Mouse (Mus musculus): Measurements from ENCODE around the gene Kif26b. TPM values are rescaled to one million over a fixed set of nuclear protein-coding genes. Genes with fewer than 3 reads are reported as not detected.

Gene Kif26b
- total RNA-seq, 2 experiments from 2014 or later = 4.2 to 4.4 TPM

GRCm38 (mm10) chr1:178575706-178576105 lies 46.8 kb downstream of the Kif26b start:
- intact Hi-C loops (cut with DNase I) = no loop called here
- no peak for DNase-seq (ENCODE audit: low spot score)

DNA sequence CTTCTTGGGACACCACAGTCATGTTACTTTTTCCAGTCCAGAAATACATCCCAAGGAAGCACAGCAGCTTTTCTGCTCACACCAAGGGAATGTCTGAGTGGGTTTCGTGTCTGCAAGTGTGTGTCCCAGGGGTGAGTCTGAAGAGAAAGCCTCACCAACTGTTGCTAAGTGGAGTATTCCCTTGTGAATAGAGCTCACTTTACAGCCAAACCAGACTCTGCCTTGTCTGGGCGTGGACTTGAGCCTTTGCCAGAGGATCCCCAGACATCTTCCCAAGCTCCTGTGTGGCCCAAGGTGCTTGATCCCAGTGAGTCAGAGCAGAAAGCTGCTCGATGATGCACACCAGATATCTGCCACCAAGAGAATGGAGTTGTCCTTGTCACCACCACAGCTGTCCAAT lies 48.0 kb downstream of the Kif26b start:
- no peak for DNase-seq (ENCODE audit: low spot score)

DNA sequence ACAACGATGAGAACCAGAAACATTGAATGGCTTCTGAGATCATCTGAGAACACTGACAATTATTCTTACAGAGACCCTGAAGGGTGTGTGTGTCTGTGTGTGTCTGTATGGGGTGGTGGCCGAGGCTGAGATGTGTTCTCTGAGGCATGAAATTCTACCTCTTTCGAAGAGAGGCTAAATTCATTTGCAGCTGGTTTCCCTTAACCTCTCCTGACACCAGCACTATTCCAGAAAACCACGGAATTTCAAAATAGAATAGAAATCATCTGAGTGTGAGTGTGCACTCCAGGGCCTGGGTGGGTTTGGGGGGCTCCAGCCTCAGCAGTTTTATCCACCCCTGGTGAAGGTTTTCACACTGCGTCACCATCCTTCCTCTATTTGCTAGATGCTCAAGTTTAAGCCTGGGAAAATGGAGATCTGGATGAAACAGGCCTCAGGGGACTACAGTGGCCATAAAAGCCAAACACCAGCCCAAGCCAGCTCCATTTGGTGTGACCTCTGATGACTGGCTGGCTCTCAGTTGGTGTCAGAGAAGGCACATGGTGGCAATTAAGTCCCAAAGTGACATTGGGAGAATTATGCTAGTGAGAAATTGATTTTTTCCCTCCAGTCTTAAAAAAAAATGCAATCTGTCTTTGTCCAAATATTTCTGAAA lies 56.6 kb downstream of the Kif26b start:
- intact Hi-C loops (cut with DNase I) = no loop called here
- DNase-seq (ENCODE audit: low spot score) = no peak

More for the DNA sequence above, 48.0 kb downstream of the Kif26b start:
- intact Hi-C loops (cut with DNase I) = no loop called here

GRCm38 (mm10) chr1:178590229-178591171 lies 61.6 kb downstream of the Kif26b start:
- intact Hi-C loops (cut with DNase I) = no loop called here
- DNase-seq (ENCODE audit: low spot score) = no peak

DNA sequence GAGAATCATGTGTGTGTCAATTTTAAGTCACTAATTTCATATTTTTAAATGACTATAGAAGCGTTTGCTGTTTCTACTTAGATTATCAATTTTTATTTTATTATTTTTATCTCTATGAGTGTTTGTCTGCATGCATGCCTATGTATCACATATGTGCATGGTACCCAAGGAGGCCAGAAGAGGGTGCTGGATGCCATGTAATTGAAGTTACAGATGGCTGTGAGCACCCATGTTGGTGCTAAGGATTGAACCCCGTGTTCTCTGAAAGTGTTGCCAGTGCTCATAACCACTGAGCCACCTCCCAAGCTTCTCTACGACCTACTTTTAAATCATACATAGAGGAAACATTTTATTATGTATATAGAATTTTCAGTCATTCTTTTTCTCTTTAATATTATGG lies 68.2 kb downstream of the Kif26b start:
- no peak for DNase-seq (ENCODE audit: low spot score)
- intact Hi-C loops (cut with DNase I) = no loop called here

DNA sequence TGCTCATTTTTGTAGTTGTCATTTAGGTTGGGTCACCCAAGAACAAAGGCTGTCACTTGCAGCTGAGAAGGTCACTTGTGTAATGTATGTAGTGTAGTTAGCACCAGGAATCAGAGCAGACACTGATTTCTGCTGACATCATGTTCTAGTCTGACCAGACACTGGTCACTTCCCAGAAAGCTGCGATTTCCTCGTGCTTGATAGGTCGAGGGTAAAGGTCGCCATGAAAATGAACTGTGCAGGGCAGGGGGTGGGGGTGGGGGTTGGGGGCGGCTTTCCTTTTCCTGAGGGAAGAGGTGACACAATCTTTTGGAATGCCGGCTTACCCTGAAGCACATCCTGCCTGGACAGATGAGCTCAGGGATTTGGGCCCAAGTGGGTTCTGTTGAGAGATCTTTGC lies 68.8 kb downstream of the Kif26b start:
- intact Hi-C loops (cut with DNase I) = no loop called here
- DNase-seq (ENCODE audit: low spot score) = no peak

DNA sequence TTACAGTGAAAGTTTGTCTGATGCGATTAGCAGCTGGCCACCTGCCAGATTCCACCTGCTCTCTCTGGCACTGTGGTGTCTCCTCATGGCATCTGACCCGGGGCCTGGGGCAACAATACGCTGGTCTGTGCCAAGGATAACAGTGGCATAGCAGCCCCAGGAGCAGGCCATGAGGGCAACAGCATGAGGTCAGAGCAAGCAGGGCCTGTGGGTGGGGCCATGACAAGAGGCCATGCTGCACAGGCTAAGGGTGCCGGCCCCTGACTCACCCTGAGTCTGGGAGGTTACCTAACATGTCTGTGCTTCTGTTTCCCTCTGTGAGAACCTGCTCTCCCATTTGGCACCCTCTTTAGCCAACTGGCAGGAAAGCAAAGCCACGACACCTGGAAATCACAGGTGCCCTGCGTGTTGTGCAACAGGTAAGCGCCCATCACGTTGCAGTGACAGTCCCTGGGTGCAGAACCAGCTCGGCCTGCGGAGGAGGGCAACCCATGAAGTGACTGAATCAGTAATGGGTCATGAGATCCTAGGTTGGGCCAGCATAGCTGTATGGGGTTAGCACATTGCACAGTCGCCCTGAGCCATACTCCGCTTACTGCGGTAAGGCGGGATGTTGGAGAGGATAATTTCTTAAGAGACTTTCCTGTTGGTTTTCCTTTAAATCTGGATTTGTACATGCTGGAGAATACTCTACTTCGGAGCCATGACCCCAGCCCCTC lies 72.1 kb downstream of the Kif26b start:
- no peak for DNase-seq (ENCODE audit: low spot score)
- intact Hi-C loops (cut with DNase I) = no loop called here

GRCm38 (mm10) chr1:178609151-178609775 lies 80.3 kb downstream of the Kif26b start:
- intact Hi-C loops (cut with DNase I) = no loop called here
- no peak for DNase-seq (ENCODE audit: low spot score)

GRCm38 (mm10) chr1:178611512-178611911 lies 82.6 kb downstream of the Kif26b start:
- intact Hi-C loops (cut with DNase I) = no loop called here
- no peak for DNase-seq (ENCODE audit: low spot score)

GRCm38 (mm10) chr1:178621301-178621700 lies 92.4 kb downstream of the Kif26b start:
- intact Hi-C loops (cut with DNase I) = no loop called here

GRCm38 (mm10) chr1:178623889-178624288 lies 95.0 kb downstream of the Kif26b start:
- no peak for DNase-seq (ENCODE audit: low spot score)
- intact Hi-C loops (cut with DNase I) = no loop called here

More at GRCm38 (mm10) chr1:178621301-178621700, 92.4 kb downstream of the Kif26b start:
- DNase-seq (ENCODE audit: low spot score) = no peak

DNA sequence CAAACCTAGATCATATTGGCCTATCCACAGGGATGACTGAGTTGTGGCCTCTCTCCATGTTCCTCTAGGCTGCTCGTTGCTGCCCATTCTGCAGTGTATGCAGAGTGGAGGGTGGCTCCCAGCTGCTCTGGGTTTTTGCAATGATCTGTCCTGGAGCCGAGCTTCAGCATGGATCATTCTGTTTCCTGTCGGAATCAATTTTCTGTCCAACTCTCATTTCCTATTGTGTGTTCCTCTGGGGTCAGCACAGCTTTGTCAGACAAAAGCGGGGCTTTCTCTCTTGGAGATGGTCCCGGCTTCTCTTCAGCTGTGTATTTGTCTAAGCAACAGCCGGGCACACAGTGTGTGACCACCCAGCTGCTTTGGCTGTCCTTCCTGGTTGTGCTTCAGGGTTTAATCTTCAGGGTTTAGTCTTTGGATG lies 98.0 kb downstream of the Kif26b start:
- DNase-seq (ENCODE audit: low spot score) = no peak
- intact Hi-C loops (cut with DNase I) = no loop called here

GRCm38 (mm10) chr1:178630042-178630441 lies 101.1 kb downstream of the Kif26b start:
- DNase-seq (ENCODE audit: low spot score) = no peak
- intact Hi-C loops (cut with DNase I) = no loop called here

DNA sequence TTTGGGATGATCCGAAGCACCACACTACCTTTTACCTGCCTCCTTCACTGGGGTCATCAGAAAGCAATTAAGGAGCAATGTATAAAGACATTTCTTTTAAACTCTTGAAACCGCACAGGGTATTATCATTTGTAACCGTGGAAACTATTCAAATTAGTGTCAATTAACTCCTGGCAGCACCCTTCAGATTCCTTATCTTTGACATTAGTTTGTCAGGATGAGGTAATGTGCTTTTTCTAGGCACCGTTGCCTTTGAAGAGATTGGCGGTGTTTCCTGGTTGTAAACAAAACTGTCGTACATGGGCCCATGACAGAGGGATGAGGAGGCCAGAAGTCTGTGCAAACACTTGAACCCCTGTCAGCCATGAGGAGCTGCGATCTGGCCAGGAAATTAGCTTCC lies 102.9 kb downstream of the Kif26b start:
- DNase-seq (ENCODE audit: low spot score) = no peak
- intact Hi-C loops (cut with DNase I) = no loop called here

GRCm38 (mm10) chr1:178634359-178635085 lies 105.6 kb downstream of the Kif26b start:
- intact Hi-C loops (cut with DNase I) = no loop called here
- no peak for DNase-seq (ENCODE audit: low spot score)

DNA sequence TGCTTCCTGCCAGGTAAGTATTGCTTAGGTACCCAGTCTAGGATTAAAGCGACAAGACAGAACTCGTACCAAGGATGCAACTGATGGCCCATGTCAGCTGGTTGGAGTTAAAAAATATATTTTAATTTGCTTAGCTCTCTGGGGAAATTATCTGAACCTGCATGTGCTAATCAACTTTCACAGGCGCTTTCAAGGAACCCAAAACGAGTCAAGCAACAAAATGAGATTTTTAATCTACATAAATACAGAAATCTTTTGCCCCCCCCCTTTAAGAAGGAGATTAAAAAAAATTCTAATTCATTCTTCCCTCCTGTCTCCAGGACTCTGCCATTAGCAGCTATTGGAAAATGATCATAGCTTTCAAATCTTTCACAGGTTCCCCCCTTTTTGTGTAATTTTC lies 106.5 kb downstream of the Kif26b start:
- intact Hi-C loops (cut with DNase I) = no loop called here
- DNase-seq (ENCODE audit: low spot score) = no peak

- no peak for DNase-seq (ENCODE audit: low spot score)
- intact Hi-C loops (cut with DNase I) = no loop called here
Observed at GRCm38 (mm10) chr1:178637293-178637692, 108.4 kb downstream of the Kif26b start.

DNA sequence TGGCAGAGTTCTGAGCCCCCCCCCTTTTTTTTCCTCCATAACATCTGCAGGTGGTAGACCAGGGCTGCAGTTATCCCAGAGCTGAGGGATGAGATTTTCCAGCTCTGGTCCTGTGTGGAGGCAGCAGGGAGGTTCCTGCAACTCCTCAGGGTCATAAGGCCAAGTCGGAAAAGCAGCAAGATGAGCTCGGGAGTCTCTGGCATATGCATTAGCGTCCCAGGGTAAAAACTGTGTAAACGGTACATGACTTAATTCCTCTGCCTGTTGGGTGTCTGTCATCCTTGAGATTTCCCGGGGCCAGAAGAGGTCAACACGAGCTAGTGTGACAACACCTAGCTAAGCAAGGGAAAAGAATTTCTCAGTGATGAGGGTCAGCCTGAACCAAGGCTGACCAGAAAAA lies 111.0 kb downstream of the Kif26b start:
- intact Hi-C loops (cut with DNase I) = no loop called here
- no peak for DNase-seq (ENCODE audit: low spot score)

DNA sequence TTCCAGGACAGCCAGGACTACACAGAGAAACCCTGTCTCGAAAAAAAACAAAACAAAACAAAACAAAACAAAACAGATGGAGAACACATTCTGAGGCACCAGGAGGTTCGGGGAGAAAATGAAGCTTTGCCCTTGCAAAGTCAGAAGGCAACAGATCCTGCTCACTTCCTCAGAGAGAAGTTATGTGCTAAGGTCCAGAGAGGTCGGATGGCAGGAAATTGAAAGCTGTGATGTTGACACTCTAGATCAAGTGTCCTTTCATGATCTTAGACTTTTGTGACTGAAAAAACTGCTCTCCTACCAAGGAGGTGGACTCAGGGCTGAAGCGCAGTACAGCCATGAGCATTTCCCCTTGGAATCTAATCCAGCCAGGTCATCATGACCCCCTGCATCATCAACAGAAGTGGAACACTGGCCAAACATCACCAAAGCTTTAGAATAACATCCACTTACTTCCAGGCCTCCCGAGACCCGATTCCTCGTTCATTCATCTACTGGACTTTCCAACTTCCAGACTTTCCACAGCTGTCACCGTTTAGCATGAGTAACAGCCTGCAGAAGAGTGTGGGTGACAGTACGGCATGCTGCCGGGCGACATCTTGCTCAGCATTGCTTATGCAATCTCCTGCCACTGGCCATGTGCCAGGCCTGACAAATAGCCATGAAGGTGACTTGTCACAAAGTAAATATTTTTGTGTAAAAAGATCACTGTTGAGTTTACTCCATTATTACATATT lies 112.0 kb downstream of the Kif26b start:
- no peak for DNase-seq (ENCODE audit: low spot score)
- intact Hi-C loops (cut with DNase I) = no loop called here

All from heart, postnatal 25 days (tissue).